Mouse (Mus musculus): Measurements from ENCODE around the gene Hist1h2bc. TPM values are rescaled to one million over a fixed set of nuclear protein-coding genes. Genes with fewer than 3 reads are reported as not detected.
"Not testable (repeated sequence)": the region's sequence is repeated elsewhere in the genome, so short reads cannot be mapped to it uniquely, and the experiment has no call there.

Gene Hist1h2bc
- total RNA-seq, 2 experiments from 2014 or later, result 42.6 to 253 TPM

- no peak for ATAC-seq (ENCODE audit: poor library complexity, severe bottlenecking)
Measured at GRCm38 (mm10) chr13:23698996-23699395, 15.0 kb downstream of the Hist1h2bc start.

GRCm38 (mm10) chr13:23699767-23700166 is 15.8 kb downstream of the Hist1h2bc start:
- ATAC-seq (ENCODE audit: poor library complexity, severe bottlenecking), result no peak

DNA sequence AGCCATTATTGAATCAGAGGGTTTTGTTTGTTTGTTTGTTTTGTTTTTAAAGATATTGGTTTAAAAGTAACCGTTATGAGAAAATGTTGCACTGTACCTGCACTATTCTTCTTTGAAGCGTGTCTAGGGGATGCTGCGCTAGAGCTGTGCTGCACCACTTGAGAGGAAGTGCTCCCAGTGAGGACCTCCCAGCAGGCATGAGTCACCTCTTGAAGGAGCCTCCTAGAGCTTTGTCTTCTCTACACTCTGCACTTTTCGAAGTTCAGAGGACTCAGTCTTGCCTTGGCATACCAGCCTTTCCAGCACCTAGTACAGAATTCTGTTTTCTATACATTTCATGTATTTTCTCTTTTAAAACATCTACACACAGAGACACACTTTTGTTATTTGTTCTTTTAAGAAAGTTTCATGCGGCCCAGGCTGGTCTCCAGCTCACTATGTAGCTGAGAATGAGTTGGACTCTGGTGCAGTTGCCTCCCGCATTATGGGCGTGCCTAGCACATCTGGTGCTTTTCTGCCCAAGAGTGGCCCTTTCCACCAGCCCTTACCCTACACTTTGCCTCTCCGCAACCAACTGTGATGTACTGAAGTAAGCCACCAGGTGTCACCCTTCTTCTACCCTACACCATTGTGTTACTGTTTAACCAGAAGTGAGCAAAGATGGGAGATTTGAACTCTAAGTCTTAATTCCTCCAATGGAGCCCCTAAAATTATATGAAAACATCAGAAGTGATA is 17.0 kb downstream of the Hist1h2bc start:
- ATAC-seq (ENCODE audit: poor library complexity, severe bottlenecking), result peak; percentile 67

DNA sequence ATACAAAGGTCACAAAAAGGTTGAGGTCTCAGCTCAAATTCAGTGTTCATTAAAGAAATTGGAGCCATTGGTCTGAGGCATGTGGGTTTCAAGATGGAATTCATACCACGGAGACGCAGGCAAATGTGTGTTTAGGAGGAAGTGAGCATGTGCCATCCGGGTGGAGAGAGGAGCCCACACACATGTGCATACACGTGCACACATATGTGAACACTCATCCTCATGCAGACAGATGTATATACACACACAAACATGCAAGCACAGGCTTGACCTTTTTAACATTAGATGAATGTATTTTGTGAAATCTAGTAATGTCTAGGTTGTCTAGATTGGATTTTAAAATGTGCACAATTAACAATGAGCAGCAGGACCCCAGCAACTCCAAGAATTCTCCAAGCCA is 18.2 kb downstream of the Hist1h2bc start:
- ATAC-seq (ENCODE audit: poor library complexity, severe bottlenecking), result no peak

GRCm38 (mm10) chr13:23702801-23703200 is 18.8 kb downstream of the Hist1h2bc start:
- not testable (repeated sequence) for ATAC-seq (ENCODE audit: poor library complexity, severe bottlenecking)

- peak; percentile 51 for ATAC-seq (ENCODE audit: poor library complexity, severe bottlenecking)
Measured at GRCm38 (mm10) chr13:23705751-23706356, 21.9 kb downstream of the Hist1h2bc start.

GRCm38 (mm10) chr13:23706771-23707170 is 22.8 kb downstream of the Hist1h2bc start:
- ATAC-seq (ENCODE audit: poor library complexity, severe bottlenecking), result no peak

- ATAC-seq (ENCODE audit: poor library complexity, severe bottlenecking), result no peak
Measured at GRCm38 (mm10) chr13:23708041-23708440, 24.0 kb downstream of the Hist1h2bc start.

DNA sequence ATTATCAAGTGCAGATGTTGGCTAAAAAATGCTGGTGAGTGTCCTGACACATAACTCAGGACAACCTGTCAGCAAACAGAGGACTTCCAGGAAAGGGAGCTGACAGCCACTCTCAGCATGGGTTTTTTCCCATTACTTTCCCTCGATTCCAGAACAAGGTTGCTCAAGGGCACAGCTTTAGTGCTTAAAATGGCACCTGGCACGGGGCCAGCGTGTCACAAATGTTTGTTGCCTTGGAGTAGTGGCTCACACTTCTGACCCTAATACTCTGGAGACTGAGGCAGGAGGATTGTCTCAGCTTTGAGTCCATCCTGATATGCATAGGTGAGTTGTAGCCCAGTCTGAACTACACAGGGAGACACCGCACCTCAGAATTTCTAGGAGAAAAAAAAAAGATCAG is 24.7 kb downstream of the Hist1h2bc start:
- no peak for ATAC-seq (ENCODE audit: poor library complexity, severe bottlenecking)

DNA sequence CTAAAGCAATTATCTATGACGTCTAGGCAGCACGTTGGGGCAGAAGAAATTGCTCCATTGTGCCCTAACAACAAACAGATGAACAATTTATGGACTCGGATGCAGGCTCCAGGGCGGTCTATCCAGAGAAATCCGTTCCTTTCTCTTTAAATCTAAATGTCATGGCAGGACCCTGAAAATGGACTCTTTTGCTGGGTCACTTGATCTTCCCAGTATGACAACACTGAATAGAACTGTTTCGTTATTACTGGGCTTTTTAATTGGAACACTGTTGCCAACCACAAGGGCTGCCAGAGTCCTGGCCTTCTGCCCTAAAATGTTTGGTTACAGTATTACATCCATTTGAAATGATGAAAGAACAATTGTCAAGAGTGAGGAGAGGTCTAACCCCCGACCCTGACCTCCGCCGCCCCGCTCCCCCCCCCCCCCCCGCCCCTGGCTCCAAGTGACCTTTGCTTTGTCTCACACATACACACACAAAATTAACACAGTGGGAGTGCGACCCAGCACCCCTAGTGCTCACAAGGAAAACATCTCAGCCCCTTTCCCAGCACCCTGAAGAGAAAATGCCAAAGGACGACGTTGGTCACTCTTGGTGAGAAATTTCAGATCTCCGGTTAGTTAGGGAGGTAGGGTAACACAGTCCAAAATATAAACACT is 25.8 kb downstream of the Hist1h2bc start:
- ATAC-seq (ENCODE audit: poor library complexity, severe bottlenecking), result peak; percentile 4; the same call in 1 of the 2 replicates

- peak; percentile 86 for ATAC-seq (ENCODE audit: poor library complexity, severe bottlenecking)
Measured at GRCm38 (mm10) chr13:23710374-23711089, 26.5 kb downstream of the Hist1h2bc start, which contains the start of gene Hfe. Gene Hfe (minus strand): TSS chr13:23710854.

GRCm38 (mm10) chr13:23716261-23717042 is 32.5 kb downstream of the Hist1h2bc start:
- ATAC-seq (ENCODE audit: poor library complexity, severe bottlenecking), result peak; percentile 74

DNA sequence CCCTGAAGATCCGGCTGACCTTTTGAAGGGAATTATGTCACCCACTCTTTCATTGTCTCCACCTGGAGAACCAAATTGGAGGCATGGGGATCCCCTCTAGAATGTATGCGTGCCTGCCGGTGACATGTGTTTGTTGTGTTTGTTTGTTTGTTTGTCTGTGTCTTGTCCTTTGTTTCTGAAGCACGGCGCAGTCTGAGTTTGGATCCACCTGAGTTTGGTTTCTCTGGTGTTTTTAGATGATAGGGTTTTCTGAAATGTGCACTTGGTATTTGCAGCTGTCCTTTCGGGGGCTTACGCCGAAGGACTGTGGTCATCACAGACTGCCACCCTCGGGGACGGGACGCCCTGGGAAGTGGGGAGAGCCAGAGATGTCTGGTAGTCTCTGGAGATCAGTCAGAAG is 33.2 kb downstream of the Hist1h2bc start:
- no peak for ATAC-seq (ENCODE audit: poor library complexity, severe bottlenecking)

- ATAC-seq (ENCODE audit: poor library complexity, severe bottlenecking), result peak; percentile 52; the same call in 1 of the 2 replicates
Measured at GRCm38 (mm10) chr13:23717593-23718245, 33.7 kb downstream of the Hist1h2bc start.

GRCm38 (mm10) chr13:23724239-23724638 is 40.2 kb downstream of the Hist1h2bc start:
- ATAC-seq (ENCODE audit: poor library complexity, severe bottlenecking), result no peak

DNA sequence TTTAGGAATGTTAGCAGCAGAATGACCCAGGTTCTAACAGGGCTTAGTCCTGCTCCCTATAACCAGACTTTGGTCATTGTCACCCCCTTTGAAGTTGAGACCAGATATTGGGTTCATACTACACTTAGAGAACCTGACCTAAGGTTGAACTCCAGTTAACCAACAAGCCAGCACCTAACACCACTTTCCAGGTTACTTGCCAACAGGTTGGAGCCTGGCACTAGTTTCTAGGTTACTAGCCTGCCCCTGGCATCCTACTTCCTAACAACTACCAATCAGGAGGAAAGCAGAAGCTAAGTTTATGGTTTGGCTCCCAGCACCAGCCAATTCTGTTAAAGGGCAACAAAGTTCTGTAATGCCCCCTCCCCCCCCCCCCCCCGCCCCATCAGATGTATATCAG is 41.2 kb downstream of the Hist1h2bc start:
- ATAC-seq (ENCODE audit: poor library complexity, severe bottlenecking), result no peak

- ATAC-seq (ENCODE audit: poor library complexity, severe bottlenecking), result peak; percentile 54; the same call in 1 of the 2 replicates
Measured at GRCm38 (mm10) chr13:23728472-23729191, 44.6 kb downstream of the Hist1h2bc start.

DNA sequence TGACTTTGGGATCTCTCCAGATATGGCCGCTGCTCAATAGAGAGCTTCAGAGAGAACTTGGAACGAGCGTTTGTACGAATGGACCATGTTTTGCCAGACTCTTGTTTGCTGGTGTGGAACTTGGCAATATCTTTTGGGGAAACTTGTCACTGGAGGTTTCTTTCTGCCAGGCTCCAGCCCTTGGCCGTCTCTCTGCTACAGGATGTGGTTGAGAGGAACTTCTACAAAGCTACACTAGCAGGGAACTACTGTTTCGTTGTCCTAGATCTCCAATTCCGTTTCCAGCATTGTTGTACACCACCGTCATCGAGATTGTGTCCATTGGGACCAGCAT is 45.2 kb downstream of the Hist1h2bc start:
- peak; percentile 70 for ATAC-seq (ENCODE audit: poor library complexity, severe bottlenecking)

GRCm38 (mm10) chr13:23729706-23730105 is 45.7 kb downstream of the Hist1h2bc start:
- no peak for ATAC-seq (ENCODE audit: poor library complexity, severe bottlenecking)

All from megakaryocyte, adult 5-6 weeks (primary cell).